Mouse (Mus musculus) skeletal muscle tissue, adult 2 months (tissue): Measurements from ENCODE around the gene Gm37240.
A peak's percentile ranks its signal among the peaks of the same experiment; 100 is the strongest.

Experiments used
- DNase-seq: peaks from one replicate; pipeline ENCODE4 v3.0.0-alpha.2; 2012; ENCODE audit warnings: low read depth, low spot score

Gm37240 gene

GRCm38 (mm10) chr3:85827283-85827682, 60.0 kb downstream of the Gm37240 start:
- DNase-seq: no peak

DNA sequence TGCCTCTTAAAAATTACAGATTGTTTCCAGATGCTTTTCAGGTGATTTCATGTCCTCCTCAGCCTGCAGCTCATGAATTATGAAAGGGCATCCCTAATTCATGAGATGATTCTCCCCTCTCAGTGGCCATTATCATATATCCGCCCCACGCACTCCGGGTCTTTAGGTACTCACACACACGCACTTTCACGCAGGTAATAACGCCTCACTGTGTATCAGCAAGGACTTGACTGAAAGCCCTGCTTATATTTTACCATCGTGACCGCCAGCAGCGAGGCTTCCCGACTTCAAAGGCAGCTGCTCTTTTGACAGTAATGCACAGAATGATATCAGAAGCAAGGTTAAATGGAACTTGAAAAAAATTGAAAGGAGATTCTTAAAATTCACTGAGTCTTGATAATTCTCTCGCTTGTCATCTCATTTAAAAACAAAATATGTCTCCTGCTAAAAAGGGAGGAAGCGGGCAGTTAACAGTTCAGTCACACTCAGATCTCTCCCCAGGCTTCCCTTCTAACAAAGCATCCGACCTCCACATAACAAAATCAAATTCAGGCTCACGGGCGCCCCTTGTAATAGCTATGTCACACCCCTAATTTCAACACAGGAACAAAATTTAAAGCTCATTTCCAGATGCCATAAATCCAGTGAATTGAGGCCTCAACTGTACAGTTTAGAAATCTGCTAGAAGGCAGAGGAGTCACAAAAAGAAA, 66.3 kb downstream of the Gm37240 start:
- no peak for DNase-seq

GRCm38 (mm10) chr3:85819319-85819718, 68.0 kb downstream of the Gm37240 start:
- no peak for DNase-seq

DNA sequence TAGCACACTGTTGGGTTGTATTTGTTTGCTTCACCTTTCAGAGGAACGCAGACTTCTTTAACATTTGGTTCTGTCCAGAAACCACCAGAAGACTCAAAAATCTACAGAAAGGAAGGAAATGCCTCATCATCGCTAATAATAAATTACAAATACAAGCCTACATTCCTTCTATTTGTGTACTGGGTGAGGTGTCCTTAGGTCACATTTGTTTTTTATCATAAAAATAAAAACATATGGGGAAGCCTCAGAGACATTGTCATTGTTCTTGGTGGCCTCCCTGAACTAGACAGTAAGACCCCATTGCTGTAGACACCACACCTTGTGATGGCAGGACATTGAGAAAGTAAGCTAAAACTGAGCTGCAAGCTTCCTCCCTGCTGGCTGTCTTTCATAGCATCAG, 70.1 kb downstream of the Gm37240 start, which contains the start of gene Fam160a1:
Fam160a1 (minus strand) TSS at position 101 of the 400 bp plus-strand sequence.
- no peak for DNase-seq

DNA sequence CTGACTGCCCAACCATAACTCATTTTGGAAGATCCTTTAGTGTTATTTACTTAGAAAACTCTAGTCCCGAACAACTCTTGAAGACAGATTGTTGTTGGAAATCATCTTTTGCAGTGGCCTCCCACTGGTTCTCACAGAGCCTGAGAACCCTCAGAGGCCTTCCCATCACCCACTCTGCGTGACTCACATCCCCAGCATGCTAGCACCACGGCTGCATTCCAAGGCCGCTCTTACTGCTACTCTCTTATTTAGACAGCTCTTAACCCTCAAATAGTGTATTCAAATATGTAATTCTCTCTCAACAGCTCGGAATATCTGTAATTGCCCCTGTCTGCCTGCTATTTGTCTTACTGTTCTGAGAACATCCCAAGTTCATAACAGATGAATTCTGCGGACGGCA, 73.1 kb downstream of the Gm37240 start:
- no peak for DNase-seq

DNA sequence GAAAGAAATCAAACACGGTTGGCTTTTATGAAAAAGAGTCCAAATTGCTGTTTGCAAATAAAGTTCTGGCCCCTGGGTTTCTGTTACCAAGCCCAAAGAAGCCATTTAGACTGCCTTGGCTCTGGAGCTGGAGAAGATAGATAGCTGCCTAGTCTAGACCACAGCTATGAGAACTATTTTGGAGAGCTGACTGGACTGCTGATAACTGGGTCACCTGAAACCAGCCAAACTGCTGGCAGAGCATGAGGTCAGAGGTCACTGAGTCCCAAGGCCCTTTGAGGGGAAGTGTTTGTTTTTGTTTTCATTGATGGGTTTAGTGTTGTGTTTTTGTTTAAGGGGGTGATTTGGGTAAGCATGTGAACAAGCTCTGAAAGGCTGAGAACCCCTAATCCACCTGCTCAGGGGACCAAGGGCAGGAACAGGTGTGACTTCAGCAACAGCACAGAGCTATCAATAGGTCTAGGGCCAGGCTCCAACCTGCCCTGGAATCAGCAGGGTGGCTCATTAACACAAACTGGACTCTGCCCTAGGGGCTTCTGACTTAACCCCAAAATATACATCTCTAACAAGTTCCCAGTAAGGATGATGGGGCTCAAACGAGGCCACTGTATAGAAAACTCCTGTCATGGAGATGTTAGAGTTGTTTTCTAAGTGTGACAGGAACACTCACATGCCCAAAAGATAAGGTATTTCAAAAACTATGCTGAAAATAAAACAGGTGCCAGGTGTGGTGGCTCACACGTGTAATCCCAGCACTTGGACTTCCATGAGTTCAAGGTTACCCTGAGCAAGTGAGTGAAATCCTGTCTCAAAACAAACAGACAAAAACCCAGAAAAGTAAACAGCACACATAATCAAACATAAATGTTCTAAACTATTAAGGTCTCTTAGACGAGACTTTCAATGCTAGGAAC, 74.0 kb downstream of the Gm37240 start:
- no peak for DNase-seq

- no peak for DNase-seq
Measured at GRCm38 (mm10) chr3:85812010-85812409, 75.3 kb downstream of the Gm37240 start.

GRCm38 (mm10) chr3:85793166-85793565, 94.2 kb downstream of the Gm37240 start:
- DNase-seq: no peak

- DNase-seq: no peak
Measured at GRCm38 (mm10) chr3:85789748-85790147, 97.6 kb downstream of the Gm37240 start.

GRCm38 (mm10) chr3:85786501-85786900, 100.8 kb downstream of the Gm37240 start:
- no peak for DNase-seq

- DNase-seq: peak; percentile 13
Measured at GRCm38 (mm10) chr3:85780906-85781305, 106.4 kb downstream of the Gm37240 start.

- no peak for DNase-seq
Measured at GRCm38 (mm10) chr3:85780332-85780731, 107.0 kb downstream of the Gm37240 start.

DNA sequence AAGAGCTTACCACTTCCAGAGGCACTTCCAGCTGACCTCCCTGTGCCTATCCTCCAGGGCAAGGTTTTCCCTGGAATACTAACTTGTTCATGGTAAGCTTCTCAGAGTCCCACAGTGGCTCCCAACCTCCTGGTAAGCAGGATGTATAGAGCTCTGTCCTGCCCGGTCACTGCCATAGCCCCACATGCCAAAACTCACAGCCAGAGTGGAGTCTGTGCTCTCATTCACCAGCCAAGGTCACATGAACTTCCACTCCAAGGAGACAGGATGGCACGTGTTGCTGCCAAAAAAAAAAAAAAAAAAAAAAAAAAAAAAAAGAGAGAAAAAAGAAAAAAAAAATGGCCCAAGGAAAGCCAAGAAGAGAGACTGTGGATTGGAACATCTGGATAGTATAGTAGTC, 109.5 kb downstream of the Gm37240 start:
- no peak for DNase-seq

DNA sequence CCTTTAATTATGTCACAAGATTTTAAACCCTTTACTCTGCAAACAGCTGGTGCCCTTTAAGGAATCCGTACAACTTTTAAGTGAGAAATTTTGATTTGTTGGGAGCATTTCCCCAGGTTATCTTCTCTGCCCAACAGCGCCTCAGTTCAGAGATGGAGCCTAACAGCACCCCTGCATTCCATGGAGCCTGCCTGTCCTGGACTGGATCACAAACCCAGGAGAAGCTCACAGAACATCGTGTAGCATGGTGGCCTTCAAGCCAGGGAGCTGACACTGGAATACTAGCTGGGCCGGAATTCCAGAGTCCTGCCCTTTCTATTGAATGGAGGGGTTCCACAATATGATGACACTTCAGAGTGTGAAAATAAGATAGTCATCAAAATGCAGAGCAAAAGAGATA, 110.0 kb downstream of the Gm37240 start:
- no peak for DNase-seq

- DNase-seq: no peak
Measured at GRCm38 (mm10) chr3:85776707-85777106, 110.6 kb downstream of the Gm37240 start.

- DNase-seq: no peak
Measured at GRCm38 (mm10) chr3:85776126-85776525, 111.2 kb downstream of the Gm37240 start.

- no peak for DNase-seq
Measured at GRCm38 (mm10) chr3:85773886-85774285, 113.4 kb downstream of the Gm37240 start.

GRCm38 (mm10) chr3:85773425-85773824, 113.9 kb downstream of the Gm37240 start:
- DNase-seq: no peak

GRCm38 (mm10) chr3:85764937-85765337, 122.4 kb downstream of the Gm37240 start:
- no peak for DNase-seq

DNA sequence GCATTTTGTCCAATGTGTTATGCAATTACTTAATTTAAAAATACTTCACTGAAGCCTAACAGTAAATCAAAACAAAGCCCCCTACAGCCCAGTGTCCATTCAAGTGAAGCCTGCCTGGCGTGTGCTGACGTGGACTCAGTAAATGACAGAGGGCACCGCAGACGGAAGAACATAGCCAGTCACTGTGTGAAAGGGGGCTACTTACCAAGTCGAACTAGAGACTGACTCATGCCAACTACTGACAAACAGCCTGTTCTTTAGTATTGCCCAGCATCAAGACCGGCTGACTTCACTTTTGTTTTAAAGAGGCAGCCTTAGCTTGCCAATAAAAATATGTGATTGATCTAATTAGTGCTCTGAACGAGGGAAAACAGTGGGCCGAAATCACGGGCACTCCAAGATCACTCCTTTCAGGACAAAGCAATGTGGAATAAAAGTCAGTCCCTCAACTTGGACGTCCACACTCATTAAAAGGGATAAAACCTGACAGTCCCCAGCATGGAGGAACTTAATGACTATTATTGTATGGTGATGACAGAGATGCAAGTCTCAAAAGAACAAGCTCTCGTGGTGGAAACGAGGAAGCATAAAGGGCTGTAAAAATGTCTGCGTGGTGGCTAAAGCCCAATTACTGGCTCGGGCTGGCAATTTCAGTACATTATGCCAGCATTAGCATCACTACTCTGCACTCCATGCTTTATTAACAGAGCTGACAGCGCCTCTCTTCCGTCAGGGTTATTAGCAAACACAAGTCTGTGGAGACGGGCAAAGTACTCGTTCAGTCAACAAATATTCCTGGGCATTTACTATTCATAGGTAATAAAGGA, 123.1 kb downstream of the Gm37240 start:
- no peak for DNase-seq

- no peak for DNase-seq
Measured at GRCm38 (mm10) chr3:85757944-85758343, 129.4 kb downstream of the Gm37240 start.

DNA sequence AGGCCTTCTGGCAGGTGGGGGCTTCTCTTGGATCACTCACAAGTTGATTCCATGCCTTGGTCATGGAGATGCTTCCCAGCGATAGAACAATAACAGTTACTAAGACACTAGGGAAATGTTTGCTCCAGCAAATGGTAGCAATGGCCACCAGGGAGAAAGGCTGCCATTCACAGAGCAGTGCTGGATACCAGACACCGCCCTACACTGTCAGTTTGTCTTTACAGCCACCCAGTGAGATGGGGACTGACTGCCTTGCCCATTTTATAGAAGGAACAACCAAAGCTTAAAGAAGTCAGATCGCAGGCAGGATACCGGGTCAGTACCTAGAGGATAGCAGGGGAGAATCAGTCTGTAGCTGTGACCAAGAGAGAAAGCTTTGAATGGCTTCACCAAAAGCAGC, 129.9 kb downstream of the Gm37240 start:
- no peak for DNase-seq
